Mouse (Mus musculus) common myeloid progenitor, adult 5-6 weeks (primary cell): ENCODE results near the gene Ankra2. TPM values are rescaled to one million over a fixed set of nuclear protein-coding genes. Genes with fewer than 3 reads are reported as not detected.

ENCODE experiments used
- ATAC-seq: replicated peaks from 2 replicates; pipeline ENCODE4 v1.8.0; 2016; ENCODE audit warnings: low read depth, mild to moderate bottlenecking, moderate TSS enrichment, inconsistent platforms; ENCODE audit not compliant: poor library complexity, severe bottlenecking
- total RNA-seq: library from RNA; stranded (forward); fragments of 200-1000, 187-1606 nt; gene quantifications from 2 replicates; pipeline ENCODE4 v1.2.3, GENCODE M21; 2017

Gene Ankra2
- total RNA-seq, 1 experiment from 2014 or later, result 32.3 TPM

- no peak for ATAC-seq
Measured at GRCm38 (mm10) chr13:98290719-98291118, 27.8 kb downstream of the Ankra2 start.

GRCm38 (mm10) chr13:98291712-98292111 is 28.8 kb downstream of the Ankra2 start:
- ATAC-seq, result no peak

GRCm38 (mm10) chr13:98296072-98296471 is 33.2 kb downstream of the Ankra2 start:
- no peak for ATAC-seq

GRCm38 (mm10) chr13:98297883-98298482 is 35.1 kb downstream of the Ankra2 start:
- ATAC-seq, result no peak

GRCm38 (mm10) chr13:98298833-98299758 is 36.2 kb downstream of the Ankra2 start:
- ATAC-seq, result peak; percentile 94

- ATAC-seq, result no peak
Measured at GRCm38 (mm10) chr13:98305257-98305656, 42.4 kb downstream of the Ankra2 start.

- ATAC-seq, result no peak
Measured at GRCm38 (mm10) chr13:98306393-98306792, 43.5 kb downstream of the Ankra2 start.

- ATAC-seq, result no peak
Measured at GRCm38 (mm10) chr13:98306852-98307475, 44.1 kb downstream of the Ankra2 start.

GRCm38 (mm10) chr13:98308004-98308403 is 45.1 kb downstream of the Ankra2 start:
- ATAC-seq, result no peak

GRCm38 (mm10) chr13:98308724-98309123 is 45.9 kb downstream of the Ankra2 start:
- ATAC-seq, result no peak

GRCm38 (mm10) chr13:98311597-98311996 is 48.7 kb downstream of the Ankra2 start:
- ATAC-seq, result no peak

- no peak for ATAC-seq
Measured at GRCm38 (mm10) chr13:98313631-98314030, 50.8 kb downstream of the Ankra2 start.

GRCm38 (mm10) chr13:98315124-98315523 is 52.2 kb downstream of the Ankra2 start:
- no peak for ATAC-seq

GRCm38 (mm10) chr13:98316140-98316479 is 53.2 kb downstream of the Ankra2 start:
- ATAC-seq, result no peak

- ATAC-seq, result peak; percentile 89
Measured at GRCm38 (mm10) chr13:98316480-98317245, 53.8 kb downstream of the Ankra2 start, which contains the start of gene Btf3. TSS of gene Btf3 (minus strand) at chr13:98317006.

- peak; percentile 10 for ATAC-seq
Measured at GRCm38 (mm10) chr13:98317246-98317677, 54.4 kb downstream of the Ankra2 start.

GRCm38 (mm10) chr13:98317911-98318310 is 55.0 kb downstream of the Ankra2 start:
- ATAC-seq, result no peak
